Mouse (Mus musculus): Measurements from ENCODE around the gene Trp73.

- TF ChIP-seq CTCF (IDR thresholded peaks at IDR 0.05; ENCODE audit: low read depth) (no peak), EP300 (IDR thresholded peaks at IDR 0.05; ENCODE audit: low read depth) (no peak)
Measured at GRCm38 (mm10) chr4:154086436-154086835, 53.6 kb downstream of the Trp73 start.

Data from heart, postnatal 0 days (tissue).